Mouse (Mus musculus) cortical plate, adult 2 months (tissue): ENCODE results near the gene Sephs2.

Experiments used
- CTCF ChIP-seq: fragments of 200-500 bp; IDR thresholded peaks from 2 replicates; pipeline ENCODE4 v1.5.1; 2011; ENCODE audit warnings: mild to moderate bottlenecking, control low read depth, low read length; ENCODE audit not compliant: insufficient read depth; ENCODE audit errors: extremely low read depth
- POLR2A ChIP-seq: fragments of 200-500 bp; IDR thresholded peaks from 2 replicates; pipeline ENCODE4 v1.6.1; 2011; ENCODE audit warnings: mild to moderate bottlenecking, low read length, control low read depth; ENCODE audit not compliant: insufficient read depth; ENCODE audit errors: extremely low read depth

DNA sequence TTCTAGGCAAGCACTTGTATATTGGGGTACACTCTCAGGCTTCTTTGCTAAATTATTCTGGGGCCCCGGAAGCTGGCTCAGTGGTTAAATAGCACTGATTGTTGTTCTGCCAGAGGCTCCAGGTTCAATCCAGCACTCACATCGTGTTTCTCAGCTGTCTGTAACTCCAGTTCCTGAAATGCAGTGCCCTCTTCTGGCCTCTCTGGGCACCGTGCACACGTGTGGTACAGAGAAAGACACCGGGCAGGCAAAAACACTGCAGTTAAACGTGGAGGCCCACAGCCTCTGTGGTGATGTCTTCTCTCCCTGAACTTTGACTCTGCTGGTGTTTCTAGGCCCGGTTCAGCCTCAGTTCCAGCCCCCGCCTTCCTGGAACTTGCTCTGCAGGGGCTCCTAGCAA lies 4.5 kb upstream of the Sephs2 start:
- TF ChIP-seq CTCF (peak; percentile 54), POLR2A (no peak)
